Mouse (Mus musculus): ENCODE results near the gene 4930579F01Rik.

Gene 4930579F01Rik

DNA sequence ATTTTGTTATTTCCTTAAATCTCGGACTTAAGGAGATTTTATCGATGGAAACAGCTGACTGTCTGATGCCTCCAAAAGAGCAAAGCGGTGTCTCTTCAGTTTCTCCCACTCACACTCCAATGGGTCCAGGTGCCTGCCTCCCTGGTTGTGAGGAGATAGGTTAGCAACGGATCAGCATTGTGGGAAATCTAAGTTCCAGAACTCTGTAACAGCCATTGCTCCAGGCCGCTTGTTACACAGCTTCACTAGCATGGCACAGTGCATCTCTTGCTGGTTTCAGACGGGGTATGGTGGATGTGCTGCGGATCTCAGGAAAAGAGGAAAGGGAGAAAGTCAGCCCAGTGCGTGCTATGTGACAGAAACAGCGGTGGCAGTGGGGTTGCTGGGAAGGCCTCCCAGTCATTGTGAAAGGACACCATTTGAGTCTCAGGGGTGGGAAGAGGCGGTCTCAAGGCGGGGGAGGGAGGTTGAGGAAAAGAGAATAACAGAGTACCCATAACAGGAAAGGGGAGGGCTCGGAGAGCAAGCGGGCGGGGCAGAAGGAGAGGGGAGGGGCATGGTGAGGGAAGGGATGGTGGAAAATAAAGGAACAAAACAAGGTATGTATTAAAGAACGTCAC lies at the start of gene 4930579F01Rik:
Gene 4930579F01Rik, minus strand, starts transcription at position 143 of the 620 bp plus-strand sequence.
- no peak for DNase-seq (ENCODE audit: low read depth, low spot score)

DNA sequence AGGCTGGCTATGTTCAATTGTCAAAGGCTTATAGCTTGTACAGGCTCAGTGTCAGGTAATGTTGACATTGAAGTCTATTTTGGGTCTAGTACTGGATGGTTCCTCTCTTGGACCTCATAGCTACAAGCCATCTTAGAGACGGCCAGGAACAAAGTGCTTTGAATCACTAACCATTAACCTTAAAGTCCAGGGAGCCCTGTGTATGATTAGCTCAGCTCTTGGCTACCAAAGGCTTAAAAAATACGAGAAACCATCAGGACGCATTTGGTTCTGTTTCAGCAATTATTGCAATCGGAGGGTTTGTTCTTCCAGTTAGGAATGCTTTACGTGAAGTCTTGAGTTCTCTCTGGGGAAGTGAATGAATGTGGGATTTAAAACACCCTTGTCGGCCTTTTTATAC lies 49.3 kb upstream of the 4930579F01Rik start:
- DNase-seq (ENCODE audit: low read depth, low spot score): no peak

DNA sequence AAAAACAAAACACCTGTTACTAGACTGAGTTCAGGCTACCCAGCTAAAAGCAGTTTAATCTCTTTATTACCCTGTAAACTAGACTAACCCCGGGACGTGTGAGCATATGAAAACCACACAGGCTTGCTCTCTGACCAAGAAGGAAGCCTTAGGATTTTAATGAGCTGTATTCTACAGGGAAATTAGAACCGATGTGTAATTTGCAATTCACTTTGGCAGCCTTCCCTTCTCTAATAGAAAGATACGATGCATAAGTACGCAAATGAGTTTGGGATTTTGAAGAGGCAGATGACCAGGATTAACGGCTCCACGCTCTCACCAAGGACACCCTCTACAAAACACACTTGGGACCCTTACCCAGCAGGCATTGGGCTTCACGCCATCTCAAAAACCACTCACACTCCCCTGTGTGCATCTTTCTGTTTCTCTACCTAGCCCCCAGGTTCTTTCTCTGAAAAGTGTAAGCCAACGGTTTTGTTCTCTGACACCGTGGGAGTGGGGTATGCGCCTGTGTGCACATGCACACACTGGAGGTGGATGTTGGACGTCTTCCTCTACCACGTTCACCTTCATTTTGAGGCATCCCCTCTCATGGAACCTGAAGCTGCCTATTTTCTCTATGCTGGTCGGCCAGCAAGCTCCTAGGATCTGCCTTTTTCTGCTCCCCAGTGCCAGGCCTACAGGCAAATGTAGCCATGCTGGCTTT lies 48.5 kb upstream of the 4930579F01Rik start:
- DNase-seq (ENCODE audit: low read depth, low spot score): no peak

DNA sequence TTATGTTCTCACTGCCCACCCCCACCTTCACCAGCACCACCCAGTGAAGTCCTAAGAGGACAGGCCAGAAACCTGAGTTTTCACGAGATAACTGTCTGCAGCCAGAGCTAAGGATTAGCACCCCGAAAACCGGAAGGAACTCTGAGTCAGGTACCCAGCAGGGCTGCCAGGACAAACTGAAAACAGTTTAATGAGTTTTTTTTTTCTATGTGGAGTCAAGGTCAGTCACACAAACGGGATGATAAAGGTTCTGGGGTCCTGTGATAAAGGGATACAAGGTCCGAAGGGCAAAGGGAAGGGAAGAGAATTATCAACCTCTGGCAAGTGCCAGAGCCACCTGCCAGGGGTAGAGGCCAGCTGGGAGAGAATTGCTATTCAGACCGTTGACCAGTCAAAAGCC lies 47.7 kb upstream of the 4930579F01Rik start:
- no peak for DNase-seq (ENCODE audit: low read depth, low spot score)

- DNase-seq (ENCODE audit: low read depth, low spot score): no peak
Measured at GRCm38 (mm10) chr3:138240942-138241341, 47.3 kb upstream of the 4930579F01Rik start.

- no peak for DNase-seq (ENCODE audit: low read depth, low spot score)
Measured at GRCm38 (mm10) chr3:138240411-138240810, 46.8 kb upstream of the 4930579F01Rik start.

GRCm38 (mm10) chr3:138239461-138239860 lies 45.8 kb upstream of the 4930579F01Rik start:
- DNase-seq (ENCODE audit: low read depth, low spot score): no peak

GRCm38 (mm10) chr3:138238046-138238445 lies 44.4 kb upstream of the 4930579F01Rik start:
- DNase-seq (ENCODE audit: low read depth, low spot score): no peak

DNA sequence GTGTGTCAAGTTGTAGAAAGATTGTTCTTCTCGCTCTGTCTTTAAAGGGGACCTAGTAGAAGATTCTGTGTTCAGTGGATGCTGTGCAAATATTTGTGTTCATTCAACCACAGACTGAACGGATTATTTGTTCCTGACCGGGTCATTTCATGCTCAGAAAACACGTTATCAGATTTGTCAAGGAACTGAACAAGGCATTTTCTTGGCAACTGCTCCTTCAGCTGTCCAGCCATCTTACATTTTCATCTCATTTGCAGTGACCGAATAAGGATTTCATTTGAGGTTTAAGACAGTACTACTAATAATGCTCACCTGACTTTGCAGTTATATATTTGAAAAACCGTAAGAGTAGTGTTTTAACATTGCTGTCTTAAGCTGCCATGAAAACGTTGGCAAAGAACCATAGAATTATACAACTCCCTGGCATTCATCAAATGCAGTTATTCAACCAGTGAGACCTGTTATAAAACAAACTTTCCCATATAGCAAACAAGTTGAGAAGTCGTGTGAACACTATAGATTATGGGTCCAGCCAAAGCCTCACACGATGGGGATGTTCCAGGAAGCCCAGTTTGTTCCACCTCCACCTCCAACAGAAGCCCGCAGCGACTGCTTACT lies 43.0 kb upstream of the 4930579F01Rik start:
- DNase-seq (ENCODE audit: low read depth, low spot score): no peak

GRCm38 (mm10) chr3:138231531-138231930 lies 37.9 kb upstream of the 4930579F01Rik start:
- no peak for DNase-seq (ENCODE audit: low read depth, low spot score)

- DNase-seq (ENCODE audit: low read depth, low spot score): no peak
Measured at GRCm38 (mm10) chr3:138230266-138230665, 36.6 kb upstream of the 4930579F01Rik start.

DNA sequence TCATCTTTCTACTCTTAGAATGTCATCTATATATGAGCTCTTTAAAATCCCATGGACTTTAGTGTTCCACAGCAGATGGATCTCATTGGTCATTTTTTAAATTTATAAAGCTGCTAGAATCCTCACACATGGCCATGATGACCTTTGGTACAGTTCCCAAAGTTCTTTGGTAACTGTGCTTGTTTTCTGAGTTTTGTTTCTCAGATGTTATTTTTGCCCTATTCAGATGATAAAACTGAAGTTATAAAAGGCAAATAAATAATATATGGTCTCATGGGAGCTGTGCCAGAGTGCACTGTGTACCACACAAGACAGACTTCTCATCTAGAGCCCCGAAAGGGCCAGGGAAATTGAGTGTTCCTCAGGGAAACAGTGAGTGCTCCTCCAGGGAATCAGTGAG lies 35.8 kb upstream of the 4930579F01Rik start:
- DNase-seq (ENCODE audit: low read depth, low spot score): no peak

GRCm38 (mm10) chr3:138227782-138228181 lies 34.2 kb upstream of the 4930579F01Rik start:
- no peak for DNase-seq (ENCODE audit: low read depth, low spot score)

DNA sequence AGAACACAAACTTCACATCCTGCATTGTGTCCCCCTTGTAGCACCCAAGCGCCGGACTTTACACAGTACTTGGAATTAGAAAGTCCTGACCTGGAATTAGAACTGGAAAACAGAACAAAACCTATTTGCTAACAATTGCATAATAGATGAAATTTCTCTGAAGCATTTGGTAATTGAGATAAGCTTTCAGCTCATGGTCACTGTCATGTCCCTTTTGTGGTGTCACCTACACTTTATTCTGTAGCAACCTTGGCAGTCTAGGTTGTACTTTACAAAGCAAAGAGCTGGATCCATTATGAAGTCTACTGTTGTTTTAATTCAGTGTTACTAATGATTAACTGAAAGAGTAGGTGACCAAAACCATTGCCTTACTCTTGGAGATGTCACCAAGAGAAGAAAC lies 33.5 kb upstream of the 4930579F01Rik start:
- DNase-seq (ENCODE audit: low read depth, low spot score): no peak

GRCm38 (mm10) chr3:138226476-138226875 lies 32.9 kb upstream of the 4930579F01Rik start:
- DNase-seq (ENCODE audit: low read depth, low spot score): no peak

- no peak for DNase-seq (ENCODE audit: low read depth, low spot score)
Measured at GRCm38 (mm10) chr3:138225853-138226252, 32.2 kb upstream of the 4930579F01Rik start.

DNA sequence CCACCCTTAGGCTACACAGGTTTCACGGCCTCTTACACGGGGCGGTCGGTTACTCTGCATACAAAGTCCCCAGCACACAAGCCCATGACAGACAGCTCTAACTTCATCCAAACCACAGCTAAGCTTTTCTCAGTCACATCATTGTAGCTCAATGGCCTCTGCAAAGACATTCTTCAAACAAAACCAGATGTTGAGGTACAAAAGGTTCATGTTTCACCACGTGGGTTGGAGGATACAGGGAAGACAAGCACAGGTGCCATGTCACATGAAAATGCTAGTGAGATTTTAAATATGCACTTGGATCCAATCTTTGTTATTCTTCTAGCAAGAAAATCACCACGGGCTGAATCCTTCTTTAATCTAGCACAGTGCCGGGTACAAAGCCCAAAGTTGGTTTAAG lies 31.7 kb upstream of the 4930579F01Rik start:
- no peak for DNase-seq (ENCODE audit: low read depth, low spot score)

- no peak for DNase-seq (ENCODE audit: low read depth, low spot score)
Measured at GRCm38 (mm10) chr3:138224363-138224954, 30.8 kb upstream of the 4930579F01Rik start.

GRCm38 (mm10) chr3:138222952-138223351 lies 29.3 kb upstream of the 4930579F01Rik start:
- DNase-seq (ENCODE audit: low read depth, low spot score): peak; percentile 34

- DNase-seq (ENCODE audit: low read depth, low spot score): no peak
Measured at GRCm38 (mm10) chr3:138222511-138222910, 28.9 kb upstream of the 4930579F01Rik start.

DNA sequence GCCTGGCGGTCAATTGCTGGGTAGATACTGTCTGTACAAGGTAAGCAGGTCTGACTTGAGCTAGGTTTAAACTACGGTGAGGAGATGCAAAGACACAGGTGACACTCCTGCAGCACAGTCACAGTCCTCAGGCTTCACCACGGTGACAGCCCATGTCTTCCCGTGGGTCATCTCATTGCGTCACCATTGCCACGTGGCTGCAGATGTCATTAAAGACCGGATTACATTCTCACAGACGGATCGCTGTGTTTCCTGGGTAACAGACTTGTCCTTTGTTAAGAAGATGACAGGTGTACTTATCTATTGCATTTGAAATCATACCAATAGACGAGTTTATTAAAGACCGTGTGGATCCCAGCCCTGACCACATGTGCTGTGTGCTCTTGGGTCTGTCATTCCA lies 27.5 kb upstream of the 4930579F01Rik start:
- no peak for DNase-seq (ENCODE audit: low read depth, low spot score)

GRCm38 (mm10) chr3:138217631-138218264 lies 24.1 kb upstream of the 4930579F01Rik start, which contains the start of gene Adh7:
Gene Adh7 (plus strand): TSS chr3:138217760.
- no peak for DNase-seq (ENCODE audit: low read depth, low spot score)
